ENCODE assay signal across 14 mouse cellular contexts in genomic region chr3:51817329-51817728, GRCm38 (mm10).
A peak's percentile ranks its signal among the peaks of the same experiment; 100 is the strongest.
DNase-seq lines count a peak whose midpoint lies in the region; ATAC-seq lines count a peak whose summit lies in the region.
"Had no signal": no experiment of that assay in that cellular context is flagged by ENCODE, and none has a peak within 500 bp of the region (broad histone marks: within the 10 kb centered on the region; RNA-seq: fewer than 3 reads in every experiment).

No protein-coding gene starts in this region.

- intact Hi-C loops in left cerebral cortex, postnatal 14 days (cut with DNase I), result no loop called here

- WGBS in forebrain, embryonic 11.5 days, result 52% methylated on average over 6 of the region's 6 CpGs
- 51% methylated on average over 6 of the region's 6 CpGs for WGBS in forebrain, embryonic 15.5 days
- 61% methylated on average over 6 of the region's 6 CpGs for WGBS in midbrain, embryonic 11.5 days
- 63% methylated on average over 6 of the region's 6 CpGs for WGBS in neural tube, embryonic 13.5 days

- no peaks in the 10 kb centered on the region; the same call in 1 of the 2 replicates for H3K27me3 ChIP-seq in forebrain, embryonic 11.5 days (ENCODE audit: control insufficient read depth, insufficient read depth, low read length)
- no peaks in the 10 kb centered on the region for H3K27me3 ChIP-seq in forebrain, embryonic 15.5 days
- H3K27me3 ChIP-seq in midbrain, embryonic 11.5 days (ENCODE audit: control insufficient read depth, insufficient read depth, low read length), result no peaks in the 10 kb centered on the region
- no peaks in the 10 kb centered on the region for H3K27me3 ChIP-seq in neural tube, embryonic 13.5 days

- no peaks in the 10 kb centered on the region for H3K9me3 ChIP-seq in forebrain, embryonic 11.5 days (ENCODE audit: control insufficient read depth, low read length)
- H3K9me3 ChIP-seq in forebrain, embryonic 15.5 days, result no peaks in the 10 kb centered on the region
- H3K9me3 ChIP-seq in midbrain, embryonic 11.5 days (ENCODE audit: control insufficient read depth, low read length), result no peaks in the 10 kb centered on the region
- H3K9me3 ChIP-seq in neural tube, embryonic 13.5 days, result no peaks in the 10 kb centered on the region
- H3K9me3 ChIP-seq: heart, embryonic 13.5 days had no signal

- no peak overlapping the region for H3K4me3 ChIP-seq in forebrain, embryonic 11.5 days (ENCODE audit: low read depth, low read length)
- no peak overlapping the region for H3K4me3 ChIP-seq in forebrain, embryonic 15.5 days
- no peak overlapping the region for H3K4me3 ChIP-seq in midbrain, embryonic 11.5 days (ENCODE audit: low read depth, low read length)
- H3K4me3 ChIP-seq in neural tube, embryonic 13.5 days, result no peak overlapping the region
- H3K4me3 ChIP-seq: heart, embryonic 13.5 days had no signal

- DNase-seq in forebrain, embryonic 11.5 days (ENCODE audit: low spot score), result no peak
- DNase-seq in midbrain, embryonic 11.5 days (ENCODE audit: low spot score, missing footprints), result no peak
- DNase-seq in left cerebral cortex, postnatal 14 days (ENCODE audit: low spot score in 2 of 2), result no peak
- DNase-seq in layer of hippocampus, postnatal 36 days, result no peak
- DNase-seq: cerebellum, postnatal 36 days; heart, postnatal 36 days; lung, adult 18-20 months; spleen, adult 18-20 months; thymus, adult 18-20 months had no signal

- H3K9ac ChIP-seq in forebrain, embryonic 11.5 days (ENCODE audit: low read length), result no peak overlapping the region
- 0 out of 2 replicates have a peak overlapping the region, but pooled peaks have one; percentile 19 for H3K9ac ChIP-seq in forebrain, embryonic 15.5 days (replicated peaks)
- H3K9ac ChIP-seq in midbrain, embryonic 11.5 days (ENCODE audit: low read length), result 0 out of 2 replicates have a peak overlapping the region, but pooled peaks have one; percentile 20
- H3K9ac ChIP-seq in neural tube, embryonic 13.5 days, result peak overlapping the region; percentile 23
- H3K9ac ChIP-seq: heart, embryonic 13.5 days had no signal

- no peak overlapping the region for H3K27ac ChIP-seq in forebrain, embryonic 11.5 days (ENCODE audit: low read depth, low read length)
- H3K27ac ChIP-seq in forebrain, embryonic 15.5 days (replicated peaks), result peak overlapping the region; percentile 51
- H3K27ac ChIP-seq in midbrain, embryonic 11.5 days (ENCODE audit: low read depth, low read length), result no peak overlapping the region
- H3K27ac ChIP-seq in neural tube, embryonic 13.5 days (replicated peaks), result peak overlapping the region; percentile 80
- H3K27ac ChIP-seq: heart, embryonic 13.5 days had no signal

- H3K4me2 ChIP-seq in forebrain, embryonic 11.5 days (ENCODE audit: low read depth, low read length, severe bottlenecking), result peak overlapping the region; percentile 13; the same call in 1 of the 2 replicates
- H3K4me2 ChIP-seq in forebrain, embryonic 15.5 days (replicated peaks), result no peak overlapping the region
- H3K4me2 ChIP-seq in midbrain, embryonic 11.5 days, result no peak overlapping the region
- H3K4me2 ChIP-seq in neural tube, embryonic 13.5 days, result no peak overlapping the region
- H3K4me2 ChIP-seq: heart, embryonic 13.5 days had no signal

- no peaks in the 10 kb centered on the region for H3K36me3 ChIP-seq in forebrain, embryonic 11.5 days (ENCODE audit: control insufficient read depth, insufficient read depth, low read length)
- H3K36me3 ChIP-seq in forebrain, embryonic 15.5 days, result no peaks in the 10 kb centered on the region
- H3K36me3 ChIP-seq in midbrain, embryonic 11.5 days (ENCODE audit: control insufficient read depth, insufficient read depth, low read length), result no peaks in the 10 kb centered on the region
- H3K36me3 ChIP-seq in neural tube, embryonic 13.5 days, result no peaks in the 10 kb centered on the region
- H3K36me3 ChIP-seq: heart, embryonic 13.5 days had no signal

- ATAC-seq in forebrain, embryonic 11.5 days (replicated peaks; ENCODE audit: low FRiP score), result peak; percentile 27; the same call in 1 of the 2 replicates
- ATAC-seq in forebrain, embryonic 15.5 days (replicated peaks), result peak; percentile 64
- peak; percentile 68 for ATAC-seq in midbrain, embryonic 11.5 days (ENCODE audit: low FRiP score)
- no peak; the same call in 1 of the 2 replicates for ATAC-seq in neural tube, embryonic 13.5 days (ENCODE audit: low read depth)
- no peak for ATAC-seq in megakaryocyte, adult 5-6 weeks (ENCODE audit: poor library complexity, severe bottlenecking)
- ATAC-seq: intestine, embryonic 16.5 days had no signal

- peaks cover 8% of the 10 kb centered on the region; the same call in 1 of the 2 replicates for H3K4me1 ChIP-seq in forebrain, embryonic 11.5 days (replicated peaks; ENCODE audit: control insufficient read depth, insufficient read depth, low read length)
- peaks cover 23% of the 10 kb centered on the region for H3K4me1 ChIP-seq in forebrain, embryonic 15.5 days
- H3K4me1 ChIP-seq in midbrain, embryonic 11.5 days (ENCODE audit: control insufficient read depth, insufficient read depth, low read length), result peaks cover 25% of the 10 kb centered on the region
- H3K4me1 ChIP-seq in neural tube, embryonic 13.5 days (replicated peaks), result peaks cover 39% of the 10 kb centered on the region

Comparison
In these comparisons a context has a peak if more than half of its experiments do, and no peak if none do; other contexts are left out.
1. H3K27ac ChIP-seq: peak in forebrain, embryonic 15.5 days (single experiment) and neural tube, embryonic 13.5 days (single experiment); none in forebrain, embryonic 11.5 days (single experiment) and midbrain, embryonic 11.5 days (single experiment).
2. ATAC-seq: peak in forebrain, embryonic 11.5 days (single experiment), forebrain, embryonic 15.5 days (single experiment) and midbrain, embryonic 11.5 days (single experiment); none in neural tube, embryonic 13.5 days (single experiment) and megakaryocyte, adult 5-6 weeks (single experiment).